In genomic region chr15:89088607-89089247, GRCm38 (mm10) we compare ENCODE assay signal across 8 mouse cellular contexts. TPM values are rescaled to one million over a fixed set of nuclear protein-coding genes. Genes with fewer than 3 reads are reported as not detected.
DNase-seq lines count a peak whose midpoint lies in the region; ATAC-seq and TF ChIP-seq lines count a peak whose summit lies in the region.

Gene Selenoo, plus strand, starts transcription at chr15:89089084.

- H3K27ac ChIP-seq in heart, embryonic 11.5 days (ENCODE audit: low read depth, low read length): peak within 1 kb of the TSS; percentile 46; the same call in 1 of the 2 replicates
- H3K27ac ChIP-seq in kidney, embryonic 16.5 days (ENCODE audit: low read length): peak within 1 kb of the TSS; percentile 87
- H3K27ac ChIP-seq in liver, adult 2 months (replicated peaks; ENCODE audit: insufficient read depth, low read depth, low read length): peak within 1 kb of the TSS; percentile 99

- peak within 1 kb of the TSS; percentile 86 for H3ac ChIP-seq in myocyte (ENCODE audit: control insufficient read depth, insufficient read length)

- no peaks in the 10 kb centered on the region for H3K9me3 ChIP-seq in heart, embryonic 11.5 days (replicated peaks; ENCODE audit: control insufficient read depth, low read length)
- H3K9me3 ChIP-seq in kidney, embryonic 16.5 days (ENCODE audit: low read length): no peaks in the 10 kb centered on the region

- H3K36me3 ChIP-seq in heart, embryonic 11.5 days (ENCODE audit: control insufficient read depth, insufficient read depth, low read length): peaks cover 16% of the 10 kb centered on the region
- peaks cover 35% of the 10 kb centered on the region for H3K36me3 ChIP-seq in kidney, embryonic 16.5 days (ENCODE audit: insufficient read depth, low read length)
- peaks cover 15% of the 10 kb centered on the region for H3K36me3 ChIP-seq in liver, adult 2 months (ENCODE audit: control insufficient read depth, insufficient read depth, low read length)
- peaks cover 23% of the 10 kb centered on the region for H3K36me3 ChIP-seq in myocyte (ENCODE audit: control insufficient read depth, insufficient read depth)
- H3K36me3 ChIP-seq in splenic B cell, adult 2 months (ENCODE audit: control insufficient read depth, insufficient read depth, low read length, poor library complexity, severe bottlenecking): peaks cover 3% of the 10 kb centered on the region; the same call in 1 of the 2 replicates

- peaks cover 11% of the 10 kb centered on the region; the same call in 1 of the 2 replicates for H3K79me2 ChIP-seq in liver, adult 2 months (ENCODE audit: control insufficient read depth, insufficient read depth, low read length)
- peaks cover 8% of the 10 kb centered on the region for H3K79me2 ChIP-seq in myocyte (ENCODE audit: control insufficient read depth, insufficient read depth)

- DNase-seq in A20 (ENCODE audit: low read depth, low spot score): peak; percentile 91
- DNase-seq in brain, adult 2 months (ENCODE audit: low read depth, low spot score): peak; percentile 98
- DNase-seq in liver, adult 2 months (ENCODE audit: extremely low read depth, low read depth, low spot score): peak; percentile 89
- peak; percentile 84 for DNase-seq in splenic B cell, adult 2 months (ENCODE audit: low read depth, low spot score)

- H3K4me2 ChIP-seq in heart, embryonic 11.5 days: peak within 1 kb of the TSS; percentile 99
- H3K4me2 ChIP-seq in kidney, embryonic 16.5 days (replicated peaks; ENCODE audit: low read depth, low read length): peak within 1 kb of the TSS; percentile 97
- peak within 1 kb of the TSS; percentile 99 for H3K4me2 ChIP-seq in myocyte (ENCODE audit: low read depth)

- no peak for TF ChIP-seq CTCF in liver, adult 2 months (IDR thresholded peaks at IDR 0.05; ENCODE audit: low read depth, low read length)

- peak; percentile 97 for ATAC-seq in erythroblast, adult 5-6 weeks (replicated peaks; ENCODE audit: low FRiP score, poor library complexity, severe bottlenecking)
- peak; percentile 90 for ATAC-seq in heart, embryonic 11.5 days (replicated peaks; ENCODE audit: insufficient number of reproducible peaks, low FRiP score, low TSS enrichment)
- ATAC-seq in kidney, embryonic 16.5 days (ENCODE audit: low FRiP score, low TSS enrichment): peak; percentile 95

- peaks cover 10% of the 10 kb centered on the region for H3K4me1 ChIP-seq in heart, embryonic 11.5 days (ENCODE audit: control insufficient read depth, insufficient read depth, low read length)
- H3K4me1 ChIP-seq in kidney, embryonic 16.5 days (ENCODE audit: insufficient read depth, low read length): peaks cover 19% of the 10 kb centered on the region
- peaks cover 24% of the 10 kb centered on the region for H3K4me1 ChIP-seq in liver, adult 2 months (ENCODE audit: control insufficient read depth, insufficient read depth, low read length)

- peak within 1 kb of the TSS; percentile 87 for H3K9ac ChIP-seq in heart, embryonic 11.5 days (ENCODE audit: low read depth, low read length)
- H3K9ac ChIP-seq in kidney, embryonic 16.5 days (replicated peaks; ENCODE audit: low read length): peak within 1 kb of the TSS; percentile 92
- H3K9ac ChIP-seq in liver, adult 2 months (ENCODE audit: low read depth, low read length): peak within 1 kb of the TSS; percentile 99

- peak; percentile 91 for TF ChIP-seq POLR2A in liver, adult 2 months (IDR thresholded peaks at IDR 0.05; ENCODE audit: extremely low read depth, insufficient read depth, low read length)
- TF ChIP-seq POLR2A in myocyte (IDR thresholded peaks at IDR 0.05; ENCODE audit: insufficient read length, low read depth): peak; percentile 99

- H3K27me3 ChIP-seq in heart, embryonic 11.5 days (ENCODE audit: control insufficient read depth, insufficient read depth, low read length): no peaks in the 10 kb centered on the region
- H3K27me3 ChIP-seq in kidney, embryonic 16.5 days (ENCODE audit: insufficient read depth, low read length): no peaks in the 10 kb centered on the region
- no peaks in the 10 kb centered on the region for H3K27me3 ChIP-seq in liver, adult 2 months (ENCODE audit: control insufficient read depth, insufficient read depth, low read length)
- no peaks in the 10 kb centered on the region for H3K27me3 ChIP-seq in myocyte (ENCODE audit: control insufficient read depth, insufficient read depth, insufficient read length)
- no peaks in the 10 kb centered on the region for H3K27me3 ChIP-seq in splenic B cell, adult 2 months (ENCODE audit: control insufficient read depth, insufficient read depth, low read length, poor library complexity, severe bottlenecking)

- WGBS in heart, embryonic 11.5 days (ENCODE audit: insufficient replicate concordance): 2% methylated on average over 38 of the region's 38 CpGs
- 2% methylated on average over 32 of the region's 38 CpGs for WGBS in kidney, embryonic 16.5 days
- WGBS in liver, adult 2 months: 1% methylated on average over 38 of the region's 38 CpGs

- peak within 1 kb of the TSS; percentile 98 for H3K4me3 ChIP-seq in heart, embryonic 11.5 days (ENCODE audit: low read depth, low read length)
- H3K4me3 ChIP-seq in kidney, embryonic 16.5 days (ENCODE audit: low read length): peak within 1 kb of the TSS; percentile 78
- peak within 1 kb of the TSS; percentile 89 for H3K4me3 ChIP-seq in liver, adult 2 months (ENCODE audit: insufficient read depth, low read depth, low read length)
- H3K4me3 ChIP-seq in myocyte: peak within 1 kb of the TSS; percentile 43

TF ChIP-seq in myocyte, 11 proteins besides CTCF, POLR2A, EP300 and RAD21:
- no peak for TF ChIP-seq TCF12 (IDR thresholded peaks at IDR 0.05; ENCODE audit: insufficient read depth, poor library complexity, severe bottlenecking)
- peak in 1 of 3 experiments; percentile 31 for TF ChIP-seq MYOD1 (IDR thresholded peaks at IDR 0.05; ENCODE audit: control insufficient read depth in 1 of 3, insufficient read length in 2 of 3, low read depth in 2 of 3)
- TF ChIP-seq REST (IDR thresholded peaks at IDR 0.05; ENCODE audit: insufficient read depth, insufficient read length): peak; percentile 12
- peak; percentile 30 for TF ChIP-seq TCF3 (IDR thresholded peaks at IDR 0.05; ENCODE audit: insufficient read length, low read depth)
- no peak for TF ChIP-seq USF1 (IDR thresholded peaks at IDR 0.05; ENCODE audit: low read depth)
- peak in 1 of 3 experiments; percentile 30 for TF ChIP-seq MYOG (IDR thresholded peaks at IDR 0.05; ENCODE audit: control insufficient read depth in 1 of 3, insufficient read depth in 1 of 3, insufficient read length in 2 of 3, low read depth in 2 of 3)
- TF ChIP-seq E2F4 (IDR thresholded peaks at IDR 0.05; ENCODE audit: insufficient read depth): no peak
- TF ChIP-seq POLR2AphosphoS2 (IDR thresholded peaks at IDR 0.05; ENCODE audit: insufficient read length, low read depth): peak; percentile 98

RNA-seq across cellular contexts. Expression of gene Selenoo, which starts in this region (rescaled TPM):
- 3.8 and 8.8 TPM in 2 replicates for total RNA-seq in erythroblast, adult 5-6 weeks (2015; ENCODE audit: low replicate concordance)
- total RNA-seq in erythroblast, adult 5-6 weeks (2017; ENCODE audit: low replicate concordance): 5.9 and 6.0 TPM in 2 replicates
- 9.5 and 9.9 TPM in 2 replicates for polyA plus RNA-seq in heart, embryonic 11.5 days (2014; fragmentation: Nextera tagmentation; extraction: Ambion mirVana)
- polyA plus RNA-seq in kidney, embryonic 16.5 days (2015; fragmentation: Nextera tagmentation; extraction: Ambion mirVana): 19.7 and 19.8 TPM in 2 replicates
- total RNA-seq in liver, adult 2 months (2014; rRNA removed): 91.0 and 101 TPM in 2 replicates
- polyA plus RNA-seq in liver, adult 2 months (2012; rRNA removed): 105 and 122 TPM in 2 replicates
- polyA plus RNA-seq in myocyte (2012; fragmentation: generic; extraction: Trizol): 23.8 TPM

Comparison
In these comparisons a context has a peak if more than half of its experiments do, and no peak if none do; other contexts are left out.
1. Peak in every context shown above with its lines: DNase-seq, ATAC-seq, H3K4me3 ChIP-seq and H3K27ac ChIP-seq.
2. H3K27ac ChIP-seq: peak in every context shown above with its lines; median percentile 99 in liver, adult 2 months; 87 in kidney, embryonic 16.5 days; 46 in heart, embryonic 11.5 days.
3. H3K4me3 ChIP-seq: peak in every context shown above with its lines; median percentile 98 in heart, embryonic 11.5 days; 89 in liver, adult 2 months; 78 in kidney, embryonic 16.5 days; 43 in myocyte.